Mouse (Mus musculus) neural tube, embryonic 11.5 days (tissue): ENCODE measurements at regions not wholly inside any gene's neighbourhood (a gene's known extent, or its start where the extent isn't known, plus 50 kb on each side); places are given as distances from the start of the nearest gene placed in this dataset.

ENCODE experiments used
- ATAC-seq: fragments of 200-750 bp; cut with Nextera tagmentation; 2 replicates; pipeline ENCODE4 v1.8.0; 2017; ENCODE audit warnings: moderate number of reproducible peaks, mild to moderate bottlenecking, moderate TSS enrichment, moderate library complexity; ENCODE audit not compliant: insufficient read depth, low FRiP score, low TSS enrichment
- DNase-seq: peaks from one replicate; pipeline ENCODE4 v3.0.0-alpha.2; 2015; ENCODE audit warnings: low spot score
- H3K27ac ChIP-seq: fragments of 300-500 bp; sonication (generic); 2 replicates; pipeline ENCODE4 v1.5.1; 2014; ENCODE audit warnings: low read depth, mild to moderate bottlenecking, low read length
- H3K27me3 ChIP-seq: fragments of 300-500 bp; sonication (generic); 2 replicates; pipeline ENCODE4 v1.6.1; 2014; ENCODE audit warnings: mild to moderate bottlenecking, low read length, mixed read lengths; ENCODE audit not compliant: control insufficient read depth, insufficient read depth
- H3K36me3 ChIP-seq: fragments of 300-500 bp; sonication (generic); 2 replicates; pipeline ENCODE4 v1.6.1; 2014; ENCODE audit warnings: mild to moderate bottlenecking, low read length, moderate library complexity, mixed read lengths; ENCODE audit not compliant: control insufficient read depth, insufficient read depth
- H3K4me1 ChIP-seq: fragments of 300-500 bp; sonication (generic); 2 replicates; pipeline ENCODE4 v1.6.1; 2014; ENCODE audit warnings: low read length, mixed read lengths; ENCODE audit not compliant: control insufficient read depth, insufficient read depth
- H3K4me2 ChIP-seq: fragments of 300-500 bp; sonication (generic); 2 replicates; pipeline ENCODE4 v1.6.1; 2014; ENCODE audit warnings: low read depth, mild to moderate bottlenecking, moderate library complexity
- H3K4me3 ChIP-seq: fragments of 300-500 bp; sonication (generic); 2 replicates; pipeline ENCODE4 v1.5.1; 2014; ENCODE audit warnings: low read depth, low read length
- H3K9ac ChIP-seq: fragments of 300-500 bp; sonication (generic); 2 replicates; pipeline ENCODE4 v1.6.1; 2014; ENCODE audit warnings: mild to moderate bottlenecking, low read length
- H3K9me3 ChIP-seq: fragments of 300-500 bp; sonication (generic); 2 replicates; pipeline ENCODE4 v1.6.1; 2016; ENCODE audit warnings: low read length; ENCODE audit not compliant: control insufficient read depth
- WGBS: fragments of 180-500 bp; shearing (Covaris S2); extraction: QIAGEN DNeasy Blood & Tissue Kit; methylation state at CpG from one replicate; pipeline ENCODE4 v1.1.7; 2014; 5-methylcytosine and 5-hydroxymethylcytosine counted together

DNA sequence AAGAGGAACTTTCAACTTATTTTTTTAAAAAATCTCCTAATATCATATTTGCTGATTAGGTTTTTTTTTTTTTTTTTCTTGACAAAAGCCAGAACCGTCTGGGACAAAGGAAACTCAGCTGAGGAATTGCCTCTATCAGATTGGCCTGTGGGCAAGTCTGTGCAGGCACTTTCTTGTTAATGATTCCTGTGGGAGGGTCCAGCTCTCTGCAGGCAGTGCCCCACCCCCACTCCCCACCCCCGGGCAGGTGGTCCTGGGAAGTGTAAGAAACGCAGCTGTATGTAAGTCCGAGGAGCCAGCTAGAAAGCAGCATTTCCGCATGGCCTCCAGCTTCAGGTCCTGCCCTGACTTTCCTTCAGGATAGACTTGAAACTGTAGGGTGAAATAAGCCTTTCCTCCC is 377.7 kb downstream of the Sox2 start:
- Histone ChIP-seq H3K9me3 (no peaks in the 10 kb centered on the region), H3K4me3 (no peak overlapping the region), H3K9ac (no peak overlapping the region), H3K4me2 (no peak overlapping the region), H3K27ac (no peak overlapping the region), H3K4me1 (no peaks in the 10 kb centered on the region; the same call in 1 of the 2 replicates), H3K36me3 (no peaks in the 10 kb centered on the region), H3K27me3 (no peaks in the 10 kb centered on the region)
- DNase-seq (peak; percentile 44), ATAC-seq (no peak)
- WGBS = 5% methylated on average over 5 of the region's 5 CpGs

- ATAC-seq (no peak), DNase-seq (no peak)
- Histone ChIP-seq H3K4me2 (no peak overlapping the region), H3K4me1 (no peaks in the 10 kb centered on the region; the same call in 1 of the 2 replicates), H3K27ac (no peak overlapping the region), H3K36me3 (no peaks in the 10 kb centered on the region), H3K27me3 (no peaks in the 10 kb centered on the region), H3K9me3 (no peaks in the 10 kb centered on the region), H3K4me3 (no peak overlapping the region), H3K9ac (no peak overlapping the region)
- 89% methylated on average over 8 of the region's 8 CpGs for WGBS
Observed at GRCm38 (mm10) chr3:35029924-35030323, 379.7 kb downstream of the Sox2 start.

- no peak overlapping the region for H3K4me3 ChIP-seq
- no peak overlapping the region for H3K4me2 ChIP-seq
- DNase-seq (no peak), ATAC-seq (no peak)
- H3K36me3 ChIP-seq = no peaks in the 10 kb centered on the region
- 77% methylated on average over 8 of the region's 8 CpGs for whole genome bisulfite sequencing
- H3K27ac ChIP-seq = no peak overlapping the region
- no peaks in the 10 kb centered on the region for H3K27me3 ChIP-seq
- H3K9ac ChIP-seq = no peak overlapping the region
- no peaks in the 10 kb centered on the region for H3K9me3 ChIP-seq
- H3K4me1 ChIP-seq = no peaks in the 10 kb centered on the region
Observed at GRCm38 (mm10) chr3:35033587-35033986, 383.4 kb downstream of the Sox2 start.

DNA sequence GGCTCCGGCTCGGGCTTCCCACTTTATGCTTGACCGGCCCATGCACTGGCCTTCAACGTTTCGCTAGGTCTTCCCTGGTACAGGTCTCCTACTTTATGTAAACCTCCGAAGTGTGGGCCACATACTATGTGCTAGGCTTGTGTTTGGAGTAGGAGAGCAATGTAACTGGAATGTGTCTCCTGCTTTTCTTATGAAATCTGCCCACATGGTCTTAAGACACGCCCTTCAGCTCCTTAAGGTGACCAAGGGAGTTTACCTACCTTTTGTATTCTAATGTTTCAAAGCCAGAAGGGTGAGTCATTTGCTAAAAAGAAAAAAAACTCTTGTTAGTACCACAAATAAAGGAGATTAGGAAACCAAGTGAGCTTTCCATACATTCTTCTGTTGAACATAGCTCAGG is 385.0 kb downstream of the Sox2 start:
- 92% methylated on average over 7 of the region's 7 CpGs for WGBS
- no peak overlapping the region for H3K4me3 ChIP-seq
- no peak overlapping the region for H3K4me2 ChIP-seq
- DNase-seq (no peak), ATAC-seq (no peak)
- H3K9ac ChIP-seq = no peak overlapping the region
- H3K4me1 ChIP-seq = no peaks in the 10 kb centered on the region
- H3K36me3 ChIP-seq = no peaks in the 10 kb centered on the region
- H3K9me3 ChIP-seq = no peaks in the 10 kb centered on the region
- no peaks in the 10 kb centered on the region for H3K27me3 ChIP-seq
- no peak overlapping the region for H3K27ac ChIP-seq

- H3K9me3 ChIP-seq = no peaks in the 10 kb centered on the region
- H3K36me3 ChIP-seq = no peaks in the 10 kb centered on the region
- DNase-seq (no peak), ATAC-seq (no peak)
- H3K27me3 ChIP-seq = no peaks in the 10 kb centered on the region
- 88% methylated on average over 2 of the region's 2 CpGs for WGBS
- no peak overlapping the region for H3K4me3 ChIP-seq
- no peak overlapping the region for H3K27ac ChIP-seq
- no peak overlapping the region for H3K9ac ChIP-seq
- H3K4me1 ChIP-seq = no peaks in the 10 kb centered on the region
- no peak overlapping the region for H3K4me2 ChIP-seq
Observed at GRCm38 (mm10) chr3:35043705-35044104, 393.5 kb downstream of the Sox2 start.

GRCm38 (mm10) chr3:35059438-35059837 is 409.2 kb downstream of the Sox2 start:
- Histone ChIP-seq H3K27me3 (no peaks in the 10 kb centered on the region), H3K9me3 (no peaks in the 10 kb centered on the region), H3K4me3 (no peak overlapping the region), H3K4me2 (no peak overlapping the region), H3K27ac (no peak overlapping the region), H3K36me3 (no peaks in the 10 kb centered on the region), H3K9ac (no peak overlapping the region), H3K4me1 (no peaks in the 10 kb centered on the region; the same call in 1 of the 2 replicates)
- WGBS = 43% methylated on average over 4 of the region's 4 CpGs
- no peak for ATAC-seq
- no peak for DNase-seq

DNA sequence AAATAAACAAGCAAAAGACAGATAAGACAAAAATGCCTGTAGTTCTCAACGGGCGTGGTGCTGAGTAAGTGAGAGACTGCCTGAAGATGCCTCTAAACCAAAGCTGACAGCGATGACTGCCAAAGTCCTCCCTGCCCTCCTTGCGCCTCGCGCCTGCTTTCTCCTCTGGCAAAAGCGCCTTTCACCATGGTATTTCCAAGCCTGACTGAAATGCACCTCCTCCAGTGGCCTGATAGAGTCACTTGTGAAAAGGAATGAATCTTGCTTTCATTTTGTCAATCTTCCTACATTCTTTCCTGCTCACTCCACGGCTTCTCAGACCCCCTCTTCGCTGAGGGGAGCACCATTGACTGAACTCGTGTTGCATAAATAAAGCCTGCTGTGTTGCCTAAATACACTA is 409.8 kb downstream of the Sox2 start:
- H3K9me3 ChIP-seq = no peaks in the 10 kb centered on the region
- no peak overlapping the region for H3K4me3 ChIP-seq
- H3K4me2 ChIP-seq = peak overlapping the region; percentile 9; the same call in 1 of the 2 replicates

GRCm38 (mm10) chr3:35066824-35067223 is 416.6 kb downstream of the Sox2 start:
- Histone ChIP-seq H3K27me3 (no peaks in the 10 kb centered on the region), H3K4me1 (no peaks in the 10 kb centered on the region), H3K9ac (no peak overlapping the region), H3K4me2 (no peak overlapping the region), H3K9me3 (no peaks in the 10 kb centered on the region), H3K27ac (no peak overlapping the region), H3K4me3 (no peak overlapping the region), H3K36me3 (no peaks in the 10 kb centered on the region)
- DNase-seq (no peak), ATAC-seq (no peak)
- WGBS = 75% methylated on average over 9 of the region's 9 CpGs

More for the DNA sequence above, 409.8 kb downstream of the Sox2 start:
- Histone ChIP-seq H3K27ac (no peak overlapping the region), H3K36me3 (no peaks in the 10 kb centered on the region), H3K9ac (no peak overlapping the region), H3K27me3 (no peaks in the 10 kb centered on the region), H3K4me1 (no peaks in the 10 kb centered on the region; the same call in 1 of the 2 replicates)
- no peak for ATAC-seq
- 54% methylated on average over 10 of the region's 10 CpGs for WGBS
- no peak for DNase-seq

DNA sequence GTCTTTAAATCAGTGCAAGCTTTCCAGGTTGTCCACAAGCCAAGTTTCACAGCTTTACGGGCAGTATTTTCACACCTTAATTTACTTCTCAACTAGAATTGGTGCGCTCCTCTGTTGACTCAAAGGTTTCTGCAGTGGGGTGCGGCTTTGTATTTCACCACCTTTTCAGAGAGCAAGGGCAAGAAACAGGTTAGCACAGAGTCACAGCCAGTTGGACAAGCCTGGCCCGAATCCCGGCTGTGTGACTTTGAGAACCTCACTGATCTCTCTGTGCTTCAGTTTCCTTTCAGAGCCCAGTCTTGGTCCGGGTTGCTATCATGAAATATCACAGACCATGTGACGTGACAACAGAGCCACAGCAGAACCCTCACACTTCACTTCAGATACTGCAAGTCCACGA is 418.4 kb downstream of the Sox2 start:
- H3K4me2 ChIP-seq = no peak overlapping the region
- ATAC-seq (no peak), DNase-seq (no peak)
- no peaks in the 10 kb centered on the region for H3K36me3 ChIP-seq
- no peak overlapping the region for H3K27ac ChIP-seq
- WGBS = 89% methylated on average over 8 of the region's 8 CpGs
- H3K9ac ChIP-seq = no peak overlapping the region
- H3K27me3 ChIP-seq = no peaks in the 10 kb centered on the region
- H3K9me3 ChIP-seq = no peaks in the 10 kb centered on the region
- H3K4me1 ChIP-seq = no peaks in the 10 kb centered on the region
- H3K4me3 ChIP-seq = no peak overlapping the region
